Mouse (Mus musculus): ENCODE data around the gene Zfp770. TPM values are rescaled to one million over a fixed set of nuclear protein-coding genes. Genes with fewer than 3 reads are reported as not detected.
A peak's percentile ranks its signal among the peaks of the same experiment; 100 is the strongest.

Zfp770 gene
- polyA plus RNA-seq (2014; fragmentation: Nextera tagmentation; extraction: Ambion mirVana): 7.9 and 8.1 TPM in 2 replicates

GRCm38 (mm10) chr2:114200932-114201559 is at the start of gene Zfp770:
Gene Zfp770 (minus strand): TSS chr2:114201469.
- no peaks in the 10 kb centered on the region for H3K9me3 ChIP-seq (replicated peaks; ENCODE audit: control insufficient read depth, low read length)
- H3K4me3 ChIP-seq (ENCODE audit: low read depth, low read length): peak within 1 kb of the TSS; percentile 61
- H3K4me2 ChIP-seq (ENCODE audit: low read length): peak within 1 kb of the TSS; percentile 80
- H3K9ac ChIP-seq (ENCODE audit: low read length): peak within 1 kb of the TSS; percentile 82
- ATAC-seq (peak; percentile 98), DNase-seq (ENCODE audit: low spot score) (peak; percentile 87)
- no peaks in the 10 kb centered on the region for H3K27me3 ChIP-seq (replicated peaks; ENCODE audit: control insufficient read depth, insufficient read depth, low read length)
- H3K36me3 ChIP-seq (ENCODE audit: control insufficient read depth, insufficient read depth, low read length): peaks cover 11% of the 10 kb centered on the region; the same call in 1 of the 2 replicates
- peaks cover 17% of the 10 kb centered on the region for H3K4me1 ChIP-seq (ENCODE audit: control insufficient read depth, insufficient read depth, low read length)
- under 1% methylated on average over 36 of the region's 36 CpGs for WGBS
- H3K27ac ChIP-seq (ENCODE audit: low read depth, low read length): peak within 1 kb of the TSS; percentile 40; the same call in 1 of the 2 replicates

GRCm38 (mm10) chr2:114249440-114249839 is 48.2 kb upstream of the Zfp770 start:
- H3K4me2 ChIP-seq (ENCODE audit: low read length): no peak overlapping the region
- no peaks in the 10 kb centered on the region for H3K9me3 ChIP-seq (replicated peaks; ENCODE audit: control insufficient read depth, low read length)
- H3K36me3 ChIP-seq (ENCODE audit: control insufficient read depth, insufficient read depth, low read length): no peaks in the 10 kb centered on the region
- WGBS: 74% methylated on average over 6 of the region's 6 CpGs
- H3K9ac ChIP-seq (ENCODE audit: low read length): no peak overlapping the region
- H3K27me3 ChIP-seq (replicated peaks; ENCODE audit: control insufficient read depth, insufficient read depth, low read length): no peaks in the 10 kb centered on the region
- H3K4me3 ChIP-seq (ENCODE audit: low read depth, low read length): no peak overlapping the region
- H3K27ac ChIP-seq (ENCODE audit: low read depth, low read length): no peak overlapping the region
- H3K4me1 ChIP-seq (ENCODE audit: control insufficient read depth, insufficient read depth, low read length): no peaks in the 10 kb centered on the region
- ATAC-seq (no peak), DNase-seq (ENCODE audit: low spot score) (peak; percentile 15)

GRCm38 (mm10) chr2:114237639-114238038 is 36.4 kb upstream of the Zfp770 start:
- Histone ChIP-seq H3K9me3 (replicated peaks; ENCODE audit: control insufficient read depth, low read length) (no peaks in the 10 kb centered on the region), H3K27me3 (replicated peaks; ENCODE audit: control insufficient read depth, insufficient read depth, low read length) (no peaks in the 10 kb centered on the region), H3K4me1 (ENCODE audit: control insufficient read depth, insufficient read depth, low read length) (no peaks in the 10 kb centered on the region), H3K36me3 (ENCODE audit: control insufficient read depth, insufficient read depth, low read length) (no peaks in the 10 kb centered on the region), H3K4me3 (ENCODE audit: low read depth, low read length) (no peak overlapping the region), H3K4me2 (ENCODE audit: low read length) (no peak overlapping the region), H3K27ac (ENCODE audit: low read depth, low read length) (no peak overlapping the region), H3K9ac (ENCODE audit: low read length) (no peak overlapping the region)
- DNase-seq (ENCODE audit: low spot score) (no peak), ATAC-seq (no peak)
- WGBS: 12% methylated on average over 4 of the region's 4 CpGs

GRCm38 (mm10) chr2:114236566-114236965 is 35.3 kb upstream of the Zfp770 start:
- ATAC-seq (no peak), DNase-seq (ENCODE audit: low spot score) (peak; percentile 41)
- no peak overlapping the region for H3K4me2 ChIP-seq (ENCODE audit: low read length)
- H3K27me3 ChIP-seq (replicated peaks; ENCODE audit: control insufficient read depth, insufficient read depth, low read length): no peaks in the 10 kb centered on the region
- no peaks in the 10 kb centered on the region for H3K9me3 ChIP-seq (replicated peaks; ENCODE audit: control insufficient read depth, low read length)
- no peak overlapping the region for H3K4me3 ChIP-seq (ENCODE audit: low read depth, low read length)
- H3K9ac ChIP-seq (ENCODE audit: low read length): no peak overlapping the region
- no peaks in the 10 kb centered on the region for H3K4me1 ChIP-seq (ENCODE audit: control insufficient read depth, insufficient read depth, low read length)
- H3K27ac ChIP-seq (ENCODE audit: low read depth, low read length): no peak overlapping the region
- WGBS: 78% methylated on average over 1 of the region's 1 CpGs
- H3K36me3 ChIP-seq (ENCODE audit: control insufficient read depth, insufficient read depth, low read length): no peaks in the 10 kb centered on the region

GRCm38 (mm10) chr2:114235584-114235983 is 34.3 kb upstream of the Zfp770 start:
- H3K27me3 ChIP-seq (replicated peaks; ENCODE audit: control insufficient read depth, insufficient read depth, low read length): no peaks in the 10 kb centered on the region
- no peak for DNase-seq (ENCODE audit: low spot score)
- 90% methylated on average over 3 of the region's 3 CpGs for WGBS
- no peak overlapping the region for H3K9ac ChIP-seq (ENCODE audit: low read length)
- H3K4me1 ChIP-seq (ENCODE audit: control insufficient read depth, insufficient read depth, low read length): no peaks in the 10 kb centered on the region
- no peak overlapping the region for H3K4me2 ChIP-seq (ENCODE audit: low read length)
- H3K9me3 ChIP-seq (replicated peaks; ENCODE audit: control insufficient read depth, low read length): no peaks in the 10 kb centered on the region
- ATAC-seq: no peak
- H3K4me3 ChIP-seq (ENCODE audit: low read depth, low read length): no peak overlapping the region
- H3K36me3 ChIP-seq (ENCODE audit: control insufficient read depth, insufficient read depth, low read length): no peaks in the 10 kb centered on the region
- no peak overlapping the region for H3K27ac ChIP-seq (ENCODE audit: low read depth, low read length)

- no peaks in the 10 kb centered on the region for H3K4me1 ChIP-seq (ENCODE audit: control insufficient read depth, insufficient read depth, low read length)
- DNase-seq (ENCODE audit: low spot score): no peak
- ATAC-seq: no peak
- no peaks in the 10 kb centered on the region for H3K36me3 ChIP-seq (ENCODE audit: control insufficient read depth, insufficient read depth, low read length)
- no peak overlapping the region for H3K4me2 ChIP-seq (ENCODE audit: low read length)
- WGBS: 71% methylated on average over 2 of the region's 2 CpGs
- no peaks in the 10 kb centered on the region for H3K27me3 ChIP-seq (replicated peaks; ENCODE audit: control insufficient read depth, insufficient read depth, low read length)
- no peak overlapping the region for H3K27ac ChIP-seq (ENCODE audit: low read depth, low read length)
- H3K9ac ChIP-seq (ENCODE audit: low read length): no peak overlapping the region
- no peaks in the 10 kb centered on the region for H3K9me3 ChIP-seq (replicated peaks; ENCODE audit: control insufficient read depth, low read length)
- no peak overlapping the region for H3K4me3 ChIP-seq (ENCODE audit: low read depth, low read length)
These were observed 30.0 kb upstream of the Zfp770 start for GRCm38 (mm10) chr2:114231248-114231647.

- Histone ChIP-seq H3K27ac (ENCODE audit: low read depth, low read length) (no peak overlapping the region), H3K4me2 (ENCODE audit: low read length) (no peak overlapping the region), H3K4me3 (ENCODE audit: low read depth, low read length) (no peak overlapping the region), H3K9ac (ENCODE audit: low read length) (no peak overlapping the region), H3K27me3 (replicated peaks; ENCODE audit: control insufficient read depth, insufficient read depth, low read length) (no peaks in the 10 kb centered on the region), H3K36me3 (ENCODE audit: control insufficient read depth, insufficient read depth, low read length) (no peaks in the 10 kb centered on the region), H3K4me1 (ENCODE audit: control insufficient read depth, insufficient read depth, low read length) (no peaks in the 10 kb centered on the region), H3K9me3 (replicated peaks; ENCODE audit: control insufficient read depth, low read length) (no peaks in the 10 kb centered on the region)
- 77% methylated on average over 2 of the region's 2 CpGs for WGBS
- peak; percentile 70; the same call in 1 of the 2 replicates for ATAC-seq
- DNase-seq (ENCODE audit: low spot score): peak; percentile 69
These were observed 27.4 kb upstream of the Zfp770 start for GRCm38 (mm10) chr2:114228672-114229071.

GRCm38 (mm10) chr2:114205036-114205435 is 3.8 kb upstream of the Zfp770 start:
- Histone ChIP-seq H3K27ac (ENCODE audit: low read depth, low read length) (no peak overlapping the region), H3K9ac (ENCODE audit: low read length) (no peak overlapping the region), H3K4me1 (ENCODE audit: control insufficient read depth, insufficient read depth, low read length) (peaks cover 9% of the 10 kb centered on the region), H3K4me2 (ENCODE audit: low read length) (no peak overlapping the region), H3K36me3 (ENCODE audit: control insufficient read depth, insufficient read depth, low read length) (no peaks in the 10 kb centered on the region), H3K4me3 (ENCODE audit: low read depth, low read length) (no peak overlapping the region), H3K9me3 (replicated peaks; ENCODE audit: control insufficient read depth, low read length) (no peaks in the 10 kb centered on the region), H3K27me3 (replicated peaks; ENCODE audit: control insufficient read depth, insufficient read depth, low read length) (no peaks in the 10 kb centered on the region)
- no peak for ATAC-seq
- 72% methylated on average over 6 of the region's 6 CpGs for WGBS
- DNase-seq (ENCODE audit: low spot score): no peak

GRCm38 (mm10) chr2:114201574-114201973 is 305 bp upstream of the Zfp770 start:
- no peak for DNase-seq (ENCODE audit: low spot score)
- Histone ChIP-seq H3K27me3 (replicated peaks; ENCODE audit: control insufficient read depth, insufficient read depth, low read length) (no peaks in the 10 kb centered on the region), H3K4me3 (ENCODE audit: low read depth, low read length) (peak overlapping the region; percentile 61), H3K4me1 (ENCODE audit: control insufficient read depth, insufficient read depth, low read length) (peaks cover 17% of the 10 kb centered on the region), H3K9ac (ENCODE audit: low read length) (peak overlapping the region; percentile 82), H3K9me3 (replicated peaks; ENCODE audit: control insufficient read depth, low read length) (no peaks in the 10 kb centered on the region), H3K4me2 (ENCODE audit: low read length) (peak overlapping the region; percentile 80), H3K27ac (ENCODE audit: low read depth, low read length) (peak overlapping the region; percentile 40; the same call in 1 of the 2 replicates), H3K36me3 (ENCODE audit: control insufficient read depth, insufficient read depth, low read length) (peaks cover 7% of the 10 kb centered on the region; the same call in 1 of the 2 replicates)
- ATAC-seq: no peak; the same call in 1 of the 2 replicates
- WGBS: 37% methylated on average over 4 of the region's 4 CpGs

All from forebrain, embryonic 14.5 days (tissue).